Mouse (Mus musculus) liver, embryonic 14.5 days (tissue): ENCODE measurements around the gene Cuedc2. TPM values are rescaled to one million over a fixed set of nuclear protein-coding genes. Genes with fewer than 3 reads are reported as not detected.

Source experiments
- ATAC-seq: fragments of 200-750 bp; cut with Nextera tagmentation; 2 replicates; pipeline ENCODE4 v1.8.0; 2017; ENCODE audit warnings: moderate number of reproducible peaks, mild to moderate bottlenecking, moderate library complexity; ENCODE audit not compliant: insufficient read depth
- DNase-seq, 3 experiments: peaks; one replicate each; pipeline ENCODE4 v3.0.0-alpha.2; 2012 to 2013; ENCODE audit warnings: low read depth in 3 of 3, low spot score in 3 of 3
- H3K27ac ChIP-seq: fragments of 300-500 bp; sonication (generic); 2 replicates; pipeline ENCODE4 v1.5.1; 2014; ENCODE audit warnings: moderate library complexity, mild to moderate bottlenecking, control low read depth, inconsistent platforms
- H3K27me3 ChIP-seq: fragments of 300-500 bp; sonication (generic); 2 replicates; pipeline ENCODE4 v1.6.1; 2014; ENCODE audit warnings: mild to moderate bottlenecking, low read length, moderate library complexity; ENCODE audit not compliant: control insufficient read depth, insufficient read depth
- H3K36me3 ChIP-seq: fragments of 300-500 bp; sonication (generic); replicated peaks from 2 replicates; pipeline ENCODE4 v1.6.1; 2014; ENCODE audit warnings: low read depth; ENCODE audit not compliant: control insufficient read depth, insufficient read depth
- H3K4me1 ChIP-seq, 2 experiments: fragments of 200-500 bp in 1 of 2; fragments of 300-500 bp in 1 of 2; sonication (generic) in 1 of 2; replicated peaks; 2 replicates each; pipeline ENCODE4 v1.6.1; 2012 to 2014; ENCODE audit warnings: antibody characterized with exemption in 1 of 2, inconsistent platforms in 1 of 2, low read length in 1 of 2; ENCODE audit not compliant: control insufficient read depth in 2 of 2, insufficient read depth in 2 of 2
- H3K4me2 ChIP-seq: fragments of 300-500 bp; sonication (generic); 2 replicates; pipeline ENCODE4 v1.6.1; 2014; ENCODE audit warnings: low read depth, mild to moderate bottlenecking, control low read depth, moderate library complexity
- H3K4me3 ChIP-seq, 2 experiments: fragments of 200-500 bp in 1 of 2; fragments of 300-500 bp in 1 of 2; sonication (generic) in 1 of 2; 2 replicates each; pipeline ENCODE4 v1.5.1; 2012 to 2014; ENCODE audit warnings: low read depth in 2 of 2, low read length in 2 of 2, mild to moderate bottlenecking in 2 of 2, control low read depth in 1 of 2, inconsistent platforms in 1 of 2, moderate library complexity in 1 of 2; ENCODE audit not compliant: insufficient read depth in 1 of 2
- H3K9ac ChIP-seq: fragments of 300-500 bp; sonication (generic); replicated peaks from 2 replicates; pipeline ENCODE4 v1.6.1; 2014; ENCODE audit warnings: mild to moderate bottlenecking, control low read depth, moderate library complexity
- H3K9me3 ChIP-seq: fragments of 300-500 bp; sonication (generic); 2 replicates; pipeline ENCODE4 v1.6.1; 2016; ENCODE audit warnings: low read length, mixed read lengths; ENCODE audit not compliant: control insufficient read depth
- CTCF ChIP-seq: IDR thresholded peaks from 2 replicates; pipeline ENCODE4 v1.5.1; 2016; ENCODE audit warnings: antibody characterized with exemption, low read depth, control low read depth
- EP300 ChIP-seq: IDR thresholded peaks from 2 replicates; pipeline ENCODE4 v1.6.1; 2016; ENCODE audit warnings: antibody characterized with exemption, low read depth
- WGBS: fragments of 180-500 bp; shearing (Covaris S2); extraction: QIAGEN DNeasy Blood & Tissue Kit; methylation state at CpG from one replicate; pipeline ENCODE4 v1.1.7; 2014; ENCODE audit not compliant: insufficient replicate concordance; 5-methylcytosine and 5-hydroxymethylcytosine counted together
- polyA plus RNA-seq, 2 experiments: library from polyadenylated mRNA; depleted of rRNA in 1 of 2; stranded (reverse) in 1 of 2; unstranded in 1 of 2; fragments of >200 nt; fragmentation: Nextera tagmentation in 1 of 2; extraction: Ambion mirVana in 1 of 2; gene quantifications; 2 replicates each; pipeline versions ENCODE4 v1.2.1 to v1.2.3; 2012 to 2014

Gene Cuedc2
- polyA plus RNA-seq, 2 experiments = 54.9 to 76.6 TPM

DNA sequence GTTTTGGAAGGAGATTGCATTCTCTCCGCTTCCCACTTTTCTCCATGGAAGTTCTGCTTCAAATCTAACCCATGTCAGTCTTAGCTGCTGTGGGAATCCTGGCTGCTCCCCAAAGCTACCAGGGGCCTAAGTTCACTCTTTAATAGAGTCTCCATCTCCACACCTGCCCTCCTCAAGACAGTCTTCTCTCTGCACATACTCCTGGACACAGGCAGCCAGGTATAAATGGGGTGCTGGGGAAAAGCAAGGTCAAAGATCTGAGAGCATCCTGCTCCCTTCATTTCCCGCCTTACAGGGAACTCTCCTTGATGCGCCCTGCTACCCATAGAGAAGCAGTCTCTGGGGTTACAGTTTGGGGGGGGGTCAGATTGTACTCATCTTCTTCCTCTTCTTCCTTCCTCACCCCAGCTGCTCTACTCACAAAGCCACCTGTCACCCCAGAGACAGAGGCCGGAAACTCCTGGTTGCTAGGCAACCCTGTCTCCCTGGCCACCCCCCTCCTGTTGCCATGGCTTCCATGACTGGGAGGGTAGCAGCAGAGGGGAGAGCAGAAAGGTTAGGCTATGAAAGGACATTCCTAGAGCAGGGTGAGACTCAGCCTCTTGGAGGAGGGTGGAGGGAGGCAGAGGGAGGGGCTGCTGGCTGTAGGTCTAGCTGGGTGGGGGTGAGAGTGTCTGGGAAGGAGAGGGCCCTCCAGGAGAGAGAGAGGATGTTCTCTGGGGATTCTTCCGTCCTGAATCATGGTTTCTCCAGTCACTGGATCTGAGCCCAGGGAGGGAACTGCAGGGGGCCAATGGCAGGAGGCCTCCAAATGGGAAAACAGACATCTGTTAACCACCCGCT lies 17.2 kb downstream of the Cuedc2 start:
- H3K4me3 ChIP-seq = no peak overlapping the region
- H3K27me3 ChIP-seq = peaks cover 99% of the 10 kb centered on the region
- no peak overlapping the region for H3K4me2 ChIP-seq
- TF ChIP-seq CTCF (no peak), EP300 (no peak)
- ATAC-seq (no peak), DNase-seq (no peak)
- H3K36me3 ChIP-seq = no peaks in the 10 kb centered on the region
- no peak overlapping the region for H3K27ac ChIP-seq
- no peaks in the 10 kb centered on the region for H3K9me3 ChIP-seq
- WGBS = 25% methylated on average over 6 of the region's 6 CpGs
- no peak overlapping the region for H3K9ac ChIP-seq
- H3K4me1 ChIP-seq = peaks cover 7 to 11% of the 10 kb centered on the region in 2 experiments

DNA sequence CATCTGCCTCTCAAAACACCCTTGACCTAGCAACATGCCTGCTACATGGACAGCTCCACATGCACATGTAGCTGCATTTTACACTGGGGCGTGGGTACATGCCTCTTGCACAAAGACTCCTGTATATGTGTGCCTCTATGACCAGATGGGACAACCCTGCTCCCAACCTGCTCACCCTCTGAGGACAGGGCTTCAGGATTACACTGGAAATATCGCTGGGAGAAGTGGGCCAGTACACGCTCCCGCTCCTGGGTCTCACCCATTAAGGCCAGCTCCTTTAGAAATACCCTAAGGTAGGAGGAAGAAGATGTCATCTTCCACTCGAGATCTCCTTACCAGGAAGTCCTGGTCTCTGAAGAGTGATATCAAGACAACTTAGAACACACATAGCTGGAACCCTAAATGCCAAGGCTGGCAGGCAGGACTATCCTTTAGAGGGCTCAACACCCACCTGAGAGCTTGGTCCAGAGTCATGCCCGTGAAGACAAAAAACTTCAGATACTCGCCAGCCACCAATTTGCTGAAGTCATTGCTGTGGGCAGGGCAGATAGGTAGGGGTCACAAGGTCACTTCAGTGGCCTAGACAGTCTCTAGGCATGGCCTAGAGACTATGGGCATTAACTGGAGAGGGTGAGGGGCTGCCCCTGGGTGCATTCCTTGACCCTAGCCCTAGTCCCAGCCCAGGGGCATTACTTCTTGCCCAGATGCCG lies 18.3 kb downstream of the Cuedc2 start:
- H3K9me3 ChIP-seq = no peaks in the 10 kb centered on the region
- H3K4me1 ChIP-seq = peaks cover 18 to 20% of the 10 kb centered on the region in 2 experiments
- no peak overlapping the region for H3K9ac ChIP-seq
- no peak overlapping the region for H3K27ac ChIP-seq
- TF ChIP-seq CTCF = no peak
- ATAC-seq = no peak
- H3K4me3 ChIP-seq = no peak overlapping the region
- no peak for DNase-seq
- 56% methylated on average over 8 of the region's 8 CpGs for WGBS
- no peak overlapping the region for H3K4me2 ChIP-seq
- peaks cover 94% of the 10 kb centered on the region for H3K27me3 ChIP-seq
- H3K36me3 ChIP-seq = no peaks in the 10 kb centered on the region

DNA sequence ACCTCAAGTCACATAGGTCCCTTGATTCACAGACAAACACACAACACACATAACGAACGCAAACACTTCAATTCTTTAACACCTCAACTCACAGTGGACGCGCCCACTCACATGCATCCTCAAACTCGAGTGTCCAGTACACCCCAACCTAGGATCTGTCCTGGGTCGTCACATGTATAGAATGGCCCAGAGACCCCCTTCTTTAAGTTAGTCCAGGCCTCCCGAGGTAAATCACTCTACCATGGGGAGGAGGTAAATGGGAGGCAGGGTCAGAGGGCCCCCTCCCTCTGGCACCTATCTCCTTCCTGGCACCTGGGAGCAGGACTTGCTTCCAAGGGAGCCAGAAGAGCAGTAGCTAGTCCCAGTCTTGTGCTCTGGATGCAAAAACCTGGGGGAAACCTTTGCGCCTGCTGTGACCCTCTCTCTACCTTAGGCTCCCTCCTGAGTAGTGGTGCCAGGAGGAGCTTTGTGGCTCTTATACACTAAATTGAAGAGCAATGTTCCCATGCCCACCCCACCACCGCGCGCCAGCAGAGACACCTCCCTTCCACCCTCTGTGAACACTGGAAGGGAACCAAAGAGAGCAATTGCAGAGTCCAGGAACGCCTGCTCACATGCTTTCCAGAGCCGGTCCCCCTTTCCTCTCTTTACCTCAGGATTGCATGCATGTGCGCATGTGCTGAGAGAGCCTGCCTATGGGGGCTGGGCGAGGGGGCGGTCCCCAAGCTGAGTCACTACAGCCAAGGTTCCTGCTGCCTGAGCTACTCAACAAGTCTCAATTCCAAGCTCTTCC lies 19.7 kb downstream of the Cuedc2 start:
- Histone ChIP-seq H3K27me3 (peaks cover 80% of the 10 kb centered on the region), H3K4me3 (no peak overlapping the region), H3K4me2 (peak overlapping the region; percentile 24), H3K27ac (no peak overlapping the region), H3K4me1 (peaks cover 32 to 34% of the 10 kb centered on the region in 2 experiments), H3K9me3 (no peaks in the 10 kb centered on the region), H3K9ac (no peak overlapping the region), H3K36me3 (no peaks in the 10 kb centered on the region)
- DNase-seq (no peak), ATAC-seq (no peak)
- 9% methylated on average over 16 of the region's 16 CpGs for WGBS
- TF ChIP-seq CTCF (no peak), EP300 (no peak)

DNA sequence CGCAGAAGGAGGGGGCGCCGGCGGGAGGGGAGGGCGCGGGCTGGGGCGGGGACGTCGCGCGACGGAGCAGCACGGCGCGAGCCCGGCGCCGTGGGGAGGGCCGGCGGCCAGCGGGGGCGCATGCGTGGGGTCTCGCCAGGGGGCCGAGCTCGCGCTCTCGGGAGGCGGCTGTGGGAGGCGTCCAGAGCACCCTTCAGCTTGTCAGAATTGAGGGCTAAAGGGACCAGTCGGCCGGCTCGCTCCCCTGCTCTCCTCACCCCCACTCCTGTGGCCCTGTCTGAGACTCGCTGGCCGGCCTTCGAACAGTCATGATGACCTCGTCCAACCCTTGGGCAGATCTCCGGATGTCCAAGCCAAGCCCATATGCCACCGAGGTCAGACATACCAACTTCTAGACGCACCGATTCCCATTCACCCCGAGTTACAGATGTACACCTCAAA lies 20.5 kb downstream of the Cuedc2 start:
- H3K4me1 ChIP-seq = peaks cover 36 to 40% of the 10 kb centered on the region in 2 experiments
- TF ChIP-seq CTCF = no peak
- no peak for TF ChIP-seq EP300
- no peak overlapping the region for H3K27ac ChIP-seq
- peak overlapping the region in 1 of 2 experiments; percentile 45; a peak in 2 of 4 replicates for H3K4me3 ChIP-seq
- no peaks in the 10 kb centered on the region for H3K36me3 ChIP-seq
- 2% methylated on average over 32 of the region's 42 CpGs for WGBS
- H3K9ac ChIP-seq = no peak overlapping the region
- H3K9me3 ChIP-seq = no peaks in the 10 kb centered on the region
- H3K4me2 ChIP-seq = peak overlapping the region; percentile 58
- peaks cover 73% of the 10 kb centered on the region for H3K27me3 ChIP-seq
- no peak for DNase-seq
- no peak for ATAC-seq
